Mouse (Mus musculus): ENCODE results near the gene Tbl3. TPM values are rescaled to one million over a fixed set of nuclear protein-coding genes. Genes with fewer than 3 reads are reported as not detected.

The Tbl3 gene
- polyA plus RNA-seq, 1 experiment: 66.6 TPM

DNA sequence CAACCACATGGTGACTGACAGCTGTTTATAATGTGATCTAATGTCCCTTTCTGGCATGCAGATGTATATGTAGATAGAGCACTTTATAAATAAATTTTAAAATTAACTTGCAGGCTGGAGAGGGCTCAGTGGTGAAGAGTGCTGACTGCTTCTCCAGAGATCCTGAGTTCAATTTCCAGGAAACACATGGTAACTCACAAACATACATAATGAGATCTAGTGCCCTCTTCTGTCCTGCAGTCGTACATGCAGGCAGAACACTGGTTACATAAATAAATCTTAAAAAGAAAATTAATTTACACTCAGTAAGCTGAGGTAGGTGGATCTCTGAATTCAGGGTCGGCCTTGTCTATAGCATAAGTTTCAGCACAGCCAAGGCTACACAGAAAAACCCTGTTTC, 1.2 kb upstream of the Tbl3 start:
- TF ChIP-seq MAX (IDR thresholded peaks at IDR 0.05; ENCODE audit: low read depth) (no peak), CEBPB (IDR thresholded peaks at IDR 0.05; ENCODE audit: insufficient read depth, poor library complexity, severe bottlenecking) (no peak), MYOG (IDR thresholded peaks at IDR 0.05; ENCODE audit: control insufficient read depth in 1 of 3, insufficient read depth in 1 of 3, insufficient read length in 2 of 3, low read depth in 2 of 3) (no peak), TCF3 (IDR thresholded peaks at IDR 0.05; ENCODE audit: insufficient read length, low read depth) (no peak), E2F4 (IDR thresholded peaks at IDR 0.05; ENCODE audit: insufficient read depth) (no peak), MYOD1 (IDR thresholded peaks at IDR 0.05; ENCODE audit: control insufficient read depth in 1 of 3, insufficient read length in 2 of 3, low read depth in 2 of 3) (no peak), TCF12 (IDR thresholded peaks at IDR 0.05; ENCODE audit: insufficient read depth, poor library complexity, severe bottlenecking) (no peak), POLR2A (IDR thresholded peaks at IDR 0.05; ENCODE audit: insufficient read length, low read depth) (no peak), POLR2AphosphoS2 (IDR thresholded peaks at IDR 0.05; ENCODE audit: insufficient read length, low read depth) (no peak), SRF (IDR thresholded peaks at IDR 0.05; ENCODE audit: control insufficient read depth, insufficient read length, low read depth) (no peak), REST (IDR thresholded peaks at IDR 0.05; ENCODE audit: insufficient read depth, insufficient read length) (no peak)
- Histone ChIP-seq H3K36me3 (ENCODE audit: control insufficient read depth, insufficient read depth) (no peaks in the 10 kb centered on the region), H3ac (ENCODE audit: control insufficient read depth, insufficient read length) (no peak overlapping the region), H3K27me3 (ENCODE audit: control insufficient read depth, insufficient read depth, insufficient read length) (no peaks in the 10 kb centered on the region), H3K4me2 (ENCODE audit: low read depth) (no peak overlapping the region), H3K4me3 (peak overlapping the region; percentile 72), H3K79me2 (ENCODE audit: control insufficient read depth, insufficient read depth) (peaks cover 16% of the 10 kb centered on the region)

DNA sequence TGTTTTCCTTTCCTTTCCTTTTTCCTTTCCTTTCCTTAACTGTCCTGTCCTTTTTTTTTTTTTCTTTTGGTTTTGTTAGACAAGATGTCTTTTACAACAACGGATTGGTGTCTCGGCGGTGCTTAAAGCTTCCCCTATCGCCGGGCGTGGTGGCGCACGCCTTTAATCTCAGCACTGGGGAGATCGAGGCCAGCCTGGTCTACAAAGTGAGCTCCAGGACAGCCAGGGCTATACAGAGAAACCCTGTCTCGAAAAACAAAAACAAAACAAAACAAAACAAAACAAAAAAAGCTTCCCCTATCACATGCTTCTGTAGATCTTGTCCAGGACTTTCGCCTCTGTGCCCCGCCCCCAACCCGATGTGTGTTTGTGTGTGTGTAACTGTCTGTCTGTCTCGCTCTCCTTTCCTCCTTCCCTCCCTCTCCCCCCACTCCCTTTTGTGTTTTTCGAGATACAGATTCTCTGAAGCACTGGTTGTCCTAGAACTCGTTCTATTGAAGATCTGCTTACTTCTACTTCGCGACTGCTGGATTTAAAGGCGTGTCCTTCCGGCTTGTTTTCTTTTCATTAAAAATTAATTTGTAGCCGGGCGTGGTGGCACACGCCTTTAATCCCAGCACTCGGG, 453 bp upstream of the Tbl3 start:
- H3ac ChIP-seq (ENCODE audit: control insufficient read depth, insufficient read length): peak overlapping the region; percentile 5
- H3K36me3 ChIP-seq (ENCODE audit: control insufficient read depth, insufficient read depth): no peaks in the 10 kb centered on the region
- TF ChIP-seq MYOG (IDR thresholded peaks at IDR 0.05; ENCODE audit: control insufficient read depth in 1 of 3, insufficient read depth in 1 of 3, insufficient read length in 2 of 3, low read depth in 2 of 3): no peak
- no peak for TF ChIP-seq SRF (IDR thresholded peaks at IDR 0.05; ENCODE audit: control insufficient read depth, insufficient read length, low read depth)
- TF ChIP-seq CEBPB (IDR thresholded peaks at IDR 0.05; ENCODE audit: insufficient read depth, poor library complexity, severe bottlenecking): no peak
- no peak for TF ChIP-seq POLR2A (IDR thresholded peaks at IDR 0.05; ENCODE audit: insufficient read length, low read depth)
- TF ChIP-seq USF1 (IDR thresholded peaks at IDR 0.05; ENCODE audit: low read depth): no peak
- no peak for TF ChIP-seq E2F4 (IDR thresholded peaks at IDR 0.05; ENCODE audit: insufficient read depth)
- no peak for TF ChIP-seq POLR2AphosphoS2 (IDR thresholded peaks at IDR 0.05; ENCODE audit: insufficient read length, low read depth)
- TF ChIP-seq MYOD1 (IDR thresholded peaks at IDR 0.05; ENCODE audit: control insufficient read depth in 1 of 3, insufficient read length in 2 of 3, low read depth in 2 of 3): no peak
- H3K27me3 ChIP-seq (ENCODE audit: control insufficient read depth, insufficient read depth, insufficient read length): no peaks in the 10 kb centered on the region
- peak overlapping the region; percentile 89 for H3K4me2 ChIP-seq (ENCODE audit: low read depth)
- H3K4me3 ChIP-seq: peak overlapping the region; percentile 72
- peaks cover 16% of the 10 kb centered on the region for H3K79me2 ChIP-seq (ENCODE audit: control insufficient read depth, insufficient read depth)

DNA sequence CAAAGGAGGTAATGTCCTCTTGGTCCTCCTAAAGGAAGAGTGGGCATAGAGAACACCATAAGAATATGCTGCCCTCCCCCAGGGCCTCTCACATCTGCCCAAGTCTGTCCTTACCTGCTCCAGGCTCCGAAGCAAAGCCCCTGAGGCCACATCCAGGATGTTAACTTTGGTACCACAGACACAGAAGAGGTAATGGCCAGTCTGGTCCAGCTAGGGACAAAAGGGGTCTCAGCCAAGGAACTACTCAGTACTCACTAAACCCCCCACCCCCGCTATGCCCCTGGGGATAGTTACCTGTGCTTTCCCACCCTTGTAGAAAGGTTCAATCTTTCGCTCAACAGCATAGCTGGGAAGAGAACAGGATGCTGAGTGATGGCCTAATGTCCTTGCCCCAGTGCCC, 1.6 kb downstream of the Tbl3 start:
- peaks cover 16% of the 10 kb centered on the region for H3K79me2 ChIP-seq (ENCODE audit: control insufficient read depth, insufficient read depth)
- H3K36me3 ChIP-seq (ENCODE audit: control insufficient read depth, insufficient read depth): peaks cover 9% of the 10 kb centered on the region
- H3K4me3 ChIP-seq: no peak overlapping the region
- peak overlapping the region; percentile 89 for H3K4me2 ChIP-seq (ENCODE audit: low read depth)
- no peak overlapping the region for H3ac ChIP-seq (ENCODE audit: control insufficient read depth, insufficient read length)
- TF ChIP-seq USF1 (IDR thresholded peaks at IDR 0.05; ENCODE audit: low read depth) (no peak), REST (IDR thresholded peaks at IDR 0.05; ENCODE audit: insufficient read depth, insufficient read length) (no peak), POLR2A (IDR thresholded peaks at IDR 0.05; ENCODE audit: insufficient read length, low read depth) (no peak), E2F4 (IDR thresholded peaks at IDR 0.05; ENCODE audit: insufficient read depth) (no peak), TCF12 (IDR thresholded peaks at IDR 0.05; ENCODE audit: insufficient read depth, poor library complexity, severe bottlenecking) (no peak), MAX (IDR thresholded peaks at IDR 0.05; ENCODE audit: low read depth) (no peak), CEBPB (IDR thresholded peaks at IDR 0.05; ENCODE audit: insufficient read depth, poor library complexity, severe bottlenecking) (no peak), MYOD1 (IDR thresholded peaks at IDR 0.05; ENCODE audit: control insufficient read depth in 1 of 3, insufficient read length in 2 of 3, low read depth in 2 of 3) (no peak), SRF (IDR thresholded peaks at IDR 0.05; ENCODE audit: control insufficient read depth, insufficient read length, low read depth) (no peak), MYOG (IDR thresholded peaks at IDR 0.05; ENCODE audit: control insufficient read depth in 1 of 3, insufficient read depth in 1 of 3, insufficient read length in 2 of 3, low read depth in 2 of 3) (no peak), TCF3 (IDR thresholded peaks at IDR 0.05; ENCODE audit: insufficient read length, low read depth) (no peak), POLR2AphosphoS2 (IDR thresholded peaks at IDR 0.05; ENCODE audit: insufficient read length, low read depth) (no peak)
- H3K27me3 ChIP-seq (ENCODE audit: control insufficient read depth, insufficient read depth, insufficient read length): no peaks in the 10 kb centered on the region

DNA sequence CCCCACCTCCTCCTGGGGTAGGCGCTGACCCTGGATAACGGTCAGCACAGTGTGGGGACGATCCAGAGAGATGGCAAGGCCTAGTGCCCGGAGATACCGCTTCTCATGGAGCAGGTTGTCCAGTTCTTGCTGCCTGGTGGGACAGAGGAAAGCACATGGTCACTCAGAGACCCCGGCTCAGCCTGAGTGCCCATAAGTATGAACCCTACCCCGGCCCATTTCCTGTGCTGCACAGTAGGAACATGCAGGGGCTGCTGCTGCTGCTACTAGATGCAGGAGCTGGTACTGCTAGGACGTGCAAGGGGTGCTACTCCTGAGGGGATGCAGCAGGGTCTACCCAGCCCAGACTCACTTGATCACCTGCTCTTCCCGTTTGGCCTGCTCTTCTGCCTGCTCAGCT, 6.2 kb downstream of the Tbl3 start:
- Histone ChIP-seq H3K79me2 (ENCODE audit: control insufficient read depth, insufficient read depth) (peaks cover 7% of the 10 kb centered on the region), H3K4me2 (ENCODE audit: low read depth) (no peak overlapping the region), H3K36me3 (ENCODE audit: control insufficient read depth, insufficient read depth) (peaks cover 9% of the 10 kb centered on the region), H3ac (ENCODE audit: control insufficient read depth, insufficient read length) (no peak overlapping the region), H3K4me3 (no peak overlapping the region), H3K27me3 (ENCODE audit: control insufficient read depth, insufficient read depth, insufficient read length) (no peaks in the 10 kb centered on the region)
- TF ChIP-seq POLR2A (IDR thresholded peaks at IDR 0.05; ENCODE audit: insufficient read length, low read depth): no peak
- no peak for TF ChIP-seq TCF12 (IDR thresholded peaks at IDR 0.05; ENCODE audit: insufficient read depth, poor library complexity, severe bottlenecking)
- no peak for TF ChIP-seq TCF3 (IDR thresholded peaks at IDR 0.05; ENCODE audit: insufficient read length, low read depth)
- TF ChIP-seq SRF (IDR thresholded peaks at IDR 0.05; ENCODE audit: control insufficient read depth, insufficient read length, low read depth): no peak
- TF ChIP-seq MAX (IDR thresholded peaks at IDR 0.05; ENCODE audit: low read depth): no peak
- TF ChIP-seq MYOG (IDR thresholded peaks at IDR 0.05; ENCODE audit: control insufficient read depth in 1 of 3, insufficient read depth in 1 of 3, insufficient read length in 2 of 3, low read depth in 2 of 3): no peak
- no peak for TF ChIP-seq POLR2AphosphoS2 (IDR thresholded peaks at IDR 0.05; ENCODE audit: insufficient read length, low read depth)
- no peak for TF ChIP-seq E2F4 (IDR thresholded peaks at IDR 0.05; ENCODE audit: insufficient read depth)
- TF ChIP-seq CEBPB (IDR thresholded peaks at IDR 0.05; ENCODE audit: insufficient read depth, poor library complexity, severe bottlenecking): no peak
- TF ChIP-seq USF1 (IDR thresholded peaks at IDR 0.05; ENCODE audit: low read depth): no peak
- TF ChIP-seq MYOD1 (IDR thresholded peaks at IDR 0.05; ENCODE audit: control insufficient read depth in 1 of 3, insufficient read length in 2 of 3, low read depth in 2 of 3): no peak
- no peak for TF ChIP-seq REST (IDR thresholded peaks at IDR 0.05; ENCODE audit: insufficient read depth, insufficient read length)

All from myocyte (in vitro differentiated cells).